Mouse (Mus musculus) brain, embryonic 14.5 days (tissue): ENCODE results near the gene Nts.

Experiments
- CTCF ChIP-seq: fragments of 200-500 bp; IDR thresholded peaks from 2 replicates; pipeline ENCODE4 v1.5.1; 2012; ENCODE audit warnings: inconsistent platforms, mild to moderate bottlenecking, moderate library complexity, borderline replicate concordance; ENCODE audit not compliant: insufficient read depth, insufficient read length; ENCODE audit errors: extremely low read depth
- POLR2A ChIP-seq: fragments of 200-500 bp; IDR thresholded peaks from 2 replicates; pipeline ENCODE4 v1.6.1; 2012; ENCODE audit warnings: mild to moderate bottlenecking, inconsistent platforms, borderline replicate concordance; ENCODE audit not compliant: poor library complexity, insufficient read depth, insufficient read length, severe bottlenecking; ENCODE audit errors: extremely low read depth

- TF ChIP-seq CTCF (peak; percentile 48; the same call in 1 of the 2 replicates), POLR2A (no peak)
Observed at GRCm38 (mm10) chr10:102449449-102449848, 40.8 kb downstream of the Nts start.
